Mouse (Mus musculus) lung, postnatal 0 days (tissue): ENCODE results near the gene Man2a1. TPM values are rescaled to one million over a fixed set of nuclear protein-coding genes. Genes with fewer than 3 reads are reported as not detected.
A peak's percentile ranks its signal among the peaks of the same experiment; 100 is the strongest.

Experiments
- ATAC-seq: fragments of 200-750 bp; cut with Nextera tagmentation; 2 replicates; pipeline ENCODE4 v1.8.0; 2017; ENCODE audit warnings: moderate library complexity
- DNase-seq: peaks from one replicate; pipeline ENCODE4 v3.0.0-alpha.2; 2016; ENCODE audit warnings: low spot score
- H3K27ac ChIP-seq: fragments of 300-500 bp; sonication (generic); 2 replicates; pipeline ENCODE4 v1.5.1; 2014; ENCODE audit warnings: antibody characterized with exemption, mild to moderate bottlenecking, low read length, mixed read lengths
- H3K27me3 ChIP-seq: fragments of 300-500 bp; sonication (generic); replicated peaks from 2 replicates; pipeline ENCODE4 v1.6.1; 2014; ENCODE audit warnings: low read length, mixed read lengths; ENCODE audit not compliant: insufficient read depth
- H3K36me3 ChIP-seq: fragments of 300-500 bp; sonication (generic); 2 replicates; pipeline ENCODE4 v1.6.1; 2014; ENCODE audit warnings: low read length, mixed read lengths; ENCODE audit not compliant: insufficient read depth
- H3K4me1 ChIP-seq: fragments of 300-500 bp; sonication (generic); 2 replicates; pipeline ENCODE4 v1.6.1; 2014; ENCODE audit warnings: antibody characterized with exemption, low read depth, low read length, mixed read lengths; ENCODE audit not compliant: insufficient read depth
- H3K4me2 ChIP-seq: fragments of 300-500 bp; sonication (generic); replicated peaks from 2 replicates; pipeline ENCODE4 v1.6.1; 2014; ENCODE audit warnings: low read depth, mild to moderate bottlenecking, low read length, moderate library complexity, mixed read lengths
- H3K4me3 ChIP-seq: fragments of 300-500 bp; sonication (generic); 2 replicates; pipeline ENCODE4 v1.5.1; 2014; ENCODE audit warnings: low read depth, low read length
- H3K9ac ChIP-seq: fragments of 300-500 bp; sonication (generic); replicated peaks from 2 replicates; pipeline ENCODE4 v1.6.1; 2014; ENCODE audit warnings: low read depth, mild to moderate bottlenecking
- H3K9me3 ChIP-seq: fragments of 300-500 bp; sonication (generic); 2 replicates; pipeline ENCODE4 v1.6.1; 2016; ENCODE audit warnings: low read length, mixed read lengths
- CTCF ChIP-seq: IDR thresholded peaks from 2 replicates; pipeline ENCODE4 v1.5.1; 2016; ENCODE audit warnings: antibody characterized with exemption, mild to moderate bottlenecking
- EP300 ChIP-seq: IDR thresholded peaks from 2 replicates; pipeline ENCODE4 v1.6.1; 2016; ENCODE audit warnings: antibody characterized with exemption, mild to moderate bottlenecking, control low read depth
- WGBS: fragments of 180-500 bp; shearing (Covaris S2); extraction: QIAGEN DNeasy Blood & Tissue Kit; methylation state at CpG from one replicate; pipeline ENCODE4 v1.1.7; 2014; 5-methylcytosine and 5-hydroxymethylcytosine counted together
- polyA plus RNA-seq: library from polyadenylated mRNA; unstranded; fragments of >200 nt; fragmentation: Nextera tagmentation; extraction: Ambion mirVana; gene quantifications from 2 replicates; pipeline ENCODE4 v1.2.1, GENCODE M21; 2015

Man2a1 gene
- polyA plus RNA-seq, 1 experiment from 2014 or later: 9.7 TPM

- TF ChIP-seq EP300 (no peak), CTCF (no peak)
- H3K4me3 ChIP-seq: no peak overlapping the region
- H3K27ac ChIP-seq: no peak overlapping the region
- no peaks in the 10 kb centered on the region for H3K4me1 ChIP-seq
- no peak overlapping the region for H3K9ac ChIP-seq
- no peak overlapping the region for H3K4me2 ChIP-seq
- H3K9me3 ChIP-seq: no peaks in the 10 kb centered on the region
- no peaks in the 10 kb centered on the region for H3K36me3 ChIP-seq
- WGBS: 91% methylated on average over 3 of the region's 3 CpGs
- DNase-seq: no peak
- no peaks in the 10 kb centered on the region for H3K27me3 ChIP-seq
- ATAC-seq: no peak
Measured at GRCm38 (mm10) chr17:64567546-64567945, 33.0 kb upstream of the Man2a1 start.

GRCm38 (mm10) chr17:64573981-64574380 is 26.6 kb upstream of the Man2a1 start:
- H3K9ac ChIP-seq: no peak overlapping the region
- no peaks in the 10 kb centered on the region for H3K9me3 ChIP-seq
- H3K4me1 ChIP-seq: no peaks in the 10 kb centered on the region
- H3K36me3 ChIP-seq: no peaks in the 10 kb centered on the region
- no peak overlapping the region for H3K4me3 ChIP-seq
- no peaks in the 10 kb centered on the region for H3K27me3 ChIP-seq
- TF ChIP-seq EP300: no peak
- TF ChIP-seq CTCF: no peak
- 92% methylated on average over 9 of the region's 9 CpGs for WGBS
- no peak overlapping the region for H3K4me2 ChIP-seq
- DNase-seq (no peak), ATAC-seq (no peak)
- no peak overlapping the region for H3K27ac ChIP-seq

GRCm38 (mm10) chr17:64575240-64575639 is 25.3 kb upstream of the Man2a1 start:
- no peak overlapping the region for H3K27ac ChIP-seq
- H3K9ac ChIP-seq: no peak overlapping the region
- ATAC-seq (no peak), DNase-seq (no peak)
- H3K9me3 ChIP-seq: no peaks in the 10 kb centered on the region
- 86% methylated on average over 6 of the region's 6 CpGs for WGBS
- no peaks in the 10 kb centered on the region for H3K4me1 ChIP-seq
- no peaks in the 10 kb centered on the region for H3K36me3 ChIP-seq
- TF ChIP-seq EP300: no peak
- peak; percentile 57 for TF ChIP-seq CTCF
- H3K4me2 ChIP-seq: no peak overlapping the region
- no peaks in the 10 kb centered on the region for H3K27me3 ChIP-seq
- no peak overlapping the region for H3K4me3 ChIP-seq

- Histone ChIP-seq H3K9me3 (no peaks in the 10 kb centered on the region), H3K4me3 (no peak overlapping the region), H3K4me1 (no peaks in the 10 kb centered on the region), H3K4me2 (no peak overlapping the region), H3K27ac (no peak overlapping the region), H3K27me3 (no peaks in the 10 kb centered on the region), H3K36me3 (no peaks in the 10 kb centered on the region), H3K9ac (no peak overlapping the region)
- ATAC-seq (no peak), DNase-seq (no peak)
- no peak for TF ChIP-seq CTCF
- TF ChIP-seq EP300: no peak
- 20% methylated on average over 5 of the region's 5 CpGs for WGBS
Measured at GRCm38 (mm10) chr17:64577485-64577884, 23.1 kb upstream of the Man2a1 start.

GRCm38 (mm10) chr17:64578346-64578745 is 22.2 kb upstream of the Man2a1 start:
- Histone ChIP-seq H3K27ac (no peak overlapping the region), H3K9ac (no peak overlapping the region), H3K27me3 (no peaks in the 10 kb centered on the region), H3K4me1 (no peaks in the 10 kb centered on the region), H3K9me3 (no peaks in the 10 kb centered on the region), H3K4me3 (no peak overlapping the region), H3K4me2 (no peak overlapping the region), H3K36me3 (no peaks in the 10 kb centered on the region)
- ATAC-seq (no peak), DNase-seq (no peak)
- TF ChIP-seq EP300 (no peak), CTCF (no peak)
- WGBS: 20% methylated on average over 4 of the region's 4 CpGs

- H3K27ac ChIP-seq: no peak overlapping the region
- TF ChIP-seq CTCF: no peak
- TF ChIP-seq EP300: no peak
- H3K9ac ChIP-seq: no peak overlapping the region
- no peak overlapping the region for H3K4me3 ChIP-seq
- H3K36me3 ChIP-seq: no peaks in the 10 kb centered on the region
- DNase-seq (peak; percentile 40), ATAC-seq (no peak)
- WGBS: 24% methylated on average over 8 of the region's 8 CpGs
- H3K9me3 ChIP-seq: no peaks in the 10 kb centered on the region
- H3K4me1 ChIP-seq: no peaks in the 10 kb centered on the region
- no peak overlapping the region for H3K4me2 ChIP-seq
- no peaks in the 10 kb centered on the region for H3K27me3 ChIP-seq
Measured at GRCm38 (mm10) chr17:64579696-64580095, 20.8 kb upstream of the Man2a1 start.

GRCm38 (mm10) chr17:64581133-64581532 is 19.4 kb upstream of the Man2a1 start:
- 88% methylated on average over 6 of the region's 6 CpGs for WGBS
- no peak overlapping the region for H3K9ac ChIP-seq
- H3K27ac ChIP-seq: no peak overlapping the region
- no peaks in the 10 kb centered on the region for H3K27me3 ChIP-seq
- no peak overlapping the region for H3K4me3 ChIP-seq
- H3K4me1 ChIP-seq: no peaks in the 10 kb centered on the region
- TF ChIP-seq EP300 (no peak), CTCF (no peak)
- no peak overlapping the region for H3K4me2 ChIP-seq
- no peaks in the 10 kb centered on the region for H3K36me3 ChIP-seq
- ATAC-seq: no peak
- DNase-seq: no peak
- H3K9me3 ChIP-seq: no peaks in the 10 kb centered on the region
